9 mouse cellular contexts compared by ENCODE assay signal in the genomic region with DNA sequence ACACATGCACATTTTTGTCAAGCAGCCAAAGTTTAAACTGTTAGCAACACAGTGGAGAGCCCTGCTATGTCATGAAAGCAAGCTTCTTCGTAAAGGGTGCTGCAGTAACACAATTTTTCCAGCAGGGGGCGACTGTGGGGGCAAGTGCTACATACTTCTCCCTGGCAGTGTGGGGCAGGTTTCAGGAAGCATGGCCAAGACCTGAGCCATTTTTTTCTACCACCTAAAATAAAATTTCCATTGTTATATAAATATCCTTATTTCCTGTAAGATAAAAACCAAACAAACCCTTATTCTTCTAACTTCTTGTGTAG.
DNase-seq lines count a peak whose midpoint lies in the region; ATAC-seq and TF ChIP-seq lines count a peak whose summit lies in the region.
"Had no signal": no experiment of that assay in that cellular context is flagged by ENCODE, and none has a peak within 500 bp of the region (broad histone marks: within the 10 kb centered on the region; RNA-seq: fewer than 3 reads in every experiment).

No protein-coding gene starts in this region.

- H3K4me1 ChIP-seq in midbrain, embryonic 10.5 days: peaks cover 4% of the 10 kb centered on the region; the same call in 1 of the 2 replicates
- peaks cover 19% of the 10 kb centered on the region for H3K4me1 ChIP-seq in midbrain, embryonic 13.5 days (replicated peaks)
- H3K4me1 ChIP-seq in hindbrain, postnatal 0 days (ENCODE audit: insufficient read depth, low read length): no peaks in the 10 kb centered on the region
- H3K4me1 ChIP-seq in small intestine, adult 2 months (ENCODE audit: control insufficient read depth, insufficient read depth, insufficient read length, low read length): no peaks in the 10 kb centered on the region
- no peaks in the 10 kb centered on the region for H3K4me1 ChIP-seq in forebrain, embryonic 11.5 days (replicated peaks; ENCODE audit: control insufficient read depth, insufficient read depth, low read length)

- H3K9me3 ChIP-seq in midbrain, embryonic 10.5 days (replicated peaks): no peaks in the 10 kb centered on the region
- H3K9me3 ChIP-seq in midbrain, embryonic 13.5 days: no peaks in the 10 kb centered on the region
- no peaks in the 10 kb centered on the region for H3K9me3 ChIP-seq in hindbrain, postnatal 0 days (ENCODE audit: low read length)
- no peaks in the 10 kb centered on the region for H3K9me3 ChIP-seq in forebrain, embryonic 11.5 days (ENCODE audit: control insufficient read depth, low read length)
- H3K9me3 ChIP-seq: neural tube, embryonic 13.5 days had no signal

- no peak overlapping the region for H3K27ac ChIP-seq in midbrain, embryonic 10.5 days (replicated peaks)
- no peak overlapping the region for H3K27ac ChIP-seq in midbrain, embryonic 13.5 days
- no peak overlapping the region for H3K27ac ChIP-seq in hindbrain, postnatal 0 days
- no peak overlapping the region for H3K27ac ChIP-seq in small intestine, adult 2 months (ENCODE audit: insufficient read depth, low read depth, low read length)
- H3K27ac ChIP-seq in forebrain, embryonic 11.5 days (ENCODE audit: low read depth, low read length): no peak overlapping the region
- H3K27ac ChIP-seq: neural tube, embryonic 13.5 days had no signal

- no peaks in the 10 kb centered on the region for H3K27me3 ChIP-seq in midbrain, embryonic 10.5 days (ENCODE audit: low read depth, poor library complexity, severe bottlenecking)
- no peaks in the 10 kb centered on the region for H3K27me3 ChIP-seq in midbrain, embryonic 13.5 days
- H3K27me3 ChIP-seq in hindbrain, postnatal 0 days (ENCODE audit: insufficient read depth, low read length): no peaks in the 10 kb centered on the region
- no peaks in the 10 kb centered on the region for H3K27me3 ChIP-seq in small intestine, adult 2 months (ENCODE audit: control insufficient read depth, insufficient read depth, low read length)
- no peaks in the 10 kb centered on the region for H3K27me3 ChIP-seq in forebrain, embryonic 11.5 days (ENCODE audit: control insufficient read depth, insufficient read depth, low read length)
- H3K27me3 ChIP-seq: neural tube, embryonic 13.5 days had no signal

- TF ChIP-seq CTCF in hindbrain, postnatal 0 days (IDR thresholded peaks at IDR 0.05; ENCODE audit: low read depth): peak; percentile 77
- TF ChIP-seq CTCF in small intestine, adult 2 months (IDR thresholded peaks at IDR 0.05; ENCODE audit: extremely low read depth, insufficient read length, insufficient replicate concordance, low read depth, low read length): peak; percentile 69; the same call in 1 of the 2 replicates

- no peak overlapping the region for H3K9ac ChIP-seq in midbrain, embryonic 13.5 days (replicated peaks)
- no peak overlapping the region for H3K9ac ChIP-seq in hindbrain, postnatal 0 days (replicated peaks; ENCODE audit: low read length)
- no peak overlapping the region for H3K9ac ChIP-seq in forebrain, embryonic 11.5 days (ENCODE audit: low read length)
- H3K9ac ChIP-seq: neural tube, embryonic 13.5 days had no signal

- no peak for ATAC-seq in midbrain, embryonic 13.5 days
- ATAC-seq in hindbrain, postnatal 0 days: peak; percentile 13; the same call in 1 of the 2 replicates
- ATAC-seq in forebrain, embryonic 11.5 days (replicated peaks; ENCODE audit: low FRiP score): no peak

- no peaks in the 10 kb centered on the region for H3K36me3 ChIP-seq in midbrain, embryonic 10.5 days
- no peaks in the 10 kb centered on the region for H3K36me3 ChIP-seq in midbrain, embryonic 13.5 days
- H3K36me3 ChIP-seq in hindbrain, postnatal 0 days (ENCODE audit: insufficient read depth, low read length): no peaks in the 10 kb centered on the region
- no peaks in the 10 kb centered on the region for H3K36me3 ChIP-seq in small intestine, adult 2 months (ENCODE audit: control insufficient read depth, insufficient read depth, low read length)
- no peaks in the 10 kb centered on the region for H3K36me3 ChIP-seq in forebrain, embryonic 11.5 days (ENCODE audit: control insufficient read depth, insufficient read depth, low read length)
- H3K36me3 ChIP-seq: neural tube, embryonic 13.5 days had no signal

- DNase-seq in cerebellum, adult 8-10 months: peak; percentile 7
- no peak for DNase-seq in cerebellum, adult 11-12 months
- peak; percentile 26 for DNase-seq in midbrain, embryonic 10.5 days (ENCODE audit: low spot score)
- peak; percentile 54 for DNase-seq in hindbrain, postnatal 0 days (ENCODE audit: low spot score)
- no peak for DNase-seq in ovary, postnatal 36 days (ENCODE audit: low spot score)
- no peak for DNase-seq in forebrain, embryonic 11.5 days (ENCODE audit: low spot score)

- H3K4me2 ChIP-seq in midbrain, embryonic 13.5 days (replicated peaks): no peak overlapping the region
- no peak overlapping the region for H3K4me2 ChIP-seq in hindbrain, postnatal 0 days (ENCODE audit: low read depth, low read length)
- no peak overlapping the region for H3K4me2 ChIP-seq in forebrain, embryonic 11.5 days (ENCODE audit: low read depth, low read length, severe bottlenecking)
- H3K4me2 ChIP-seq: neural tube, embryonic 13.5 days had no signal

- no peak overlapping the region for H3K4me3 ChIP-seq in midbrain, embryonic 10.5 days
- H3K4me3 ChIP-seq in midbrain, embryonic 13.5 days (replicated peaks): no peak overlapping the region
- H3K4me3 ChIP-seq in hindbrain, postnatal 0 days (ENCODE audit: low read length): no peak overlapping the region
- no peak overlapping the region for H3K4me3 ChIP-seq in small intestine, adult 2 months (ENCODE audit: low read depth, low read length)
- H3K4me3 ChIP-seq in forebrain, embryonic 11.5 days (ENCODE audit: low read depth, low read length): no peak overlapping the region
- H3K4me3 ChIP-seq: neural tube, embryonic 13.5 days had no signal

- 46% methylated on average over 2 of the region's 2 CpGs for WGBS in midbrain, embryonic 10.5 days
- 46% methylated on average over 2 of the region's 2 CpGs for WGBS in midbrain, embryonic 13.5 days
- 37% methylated on average over 2 of the region's 2 CpGs for WGBS in hindbrain, postnatal 0 days
- WGBS in small intestine, adult 2 months: 38% methylated on average over 2 of the region's 2 CpGs
- WGBS in forebrain, embryonic 11.5 days: 45% methylated on average over 2 of the region's 2 CpGs

- no peak for TF ChIP-seq POLR2A in small intestine, adult 2 months (IDR thresholded peaks at IDR 0.05; ENCODE audit: low read depth, low read length)

Comparison
In these comparisons a context has a peak if more than half of its experiments do, and no peak if none do; other contexts are left out.
1. DNase-seq: peak in cerebellum, adult 8-10 months (single experiment), midbrain, embryonic 10.5 days (single experiment) and hindbrain, postnatal 0 days (single experiment); none in cerebellum, adult 11-12 months (single experiment), ovary, postnatal 36 days (single experiment) and forebrain, embryonic 11.5 days (single experiment).